Mouse (Mus musculus) brain, adult 2 months (tissue): ENCODE data around the gene Fblim1.

Experiments
- DNase-seq: peaks from one replicate; pipeline ENCODE4 v3.0.0; 2011; ENCODE audit warnings: low read depth, low spot score

Fblim1 gene

DNA sequence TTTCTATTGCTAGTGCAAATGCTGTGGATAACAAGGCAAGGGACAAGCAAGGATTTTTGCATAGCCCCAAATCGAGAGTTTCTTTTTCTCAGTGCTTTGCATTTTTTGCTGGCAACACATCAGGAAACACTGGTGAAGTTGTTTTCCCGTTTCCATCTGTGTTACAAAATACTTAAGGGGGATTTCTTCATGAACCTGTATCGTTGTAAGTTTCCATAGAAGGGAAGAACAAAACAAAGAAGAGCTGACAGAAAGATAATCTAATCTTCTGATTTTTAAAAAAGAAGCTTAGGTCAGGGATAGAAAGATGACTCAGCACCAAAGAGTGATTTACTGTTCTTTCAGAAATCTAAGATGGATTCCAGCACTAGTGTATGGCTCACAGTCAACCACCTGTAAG is 65.1 kb downstream of the Fblim1 start:
- no peak for DNase-seq

DNA sequence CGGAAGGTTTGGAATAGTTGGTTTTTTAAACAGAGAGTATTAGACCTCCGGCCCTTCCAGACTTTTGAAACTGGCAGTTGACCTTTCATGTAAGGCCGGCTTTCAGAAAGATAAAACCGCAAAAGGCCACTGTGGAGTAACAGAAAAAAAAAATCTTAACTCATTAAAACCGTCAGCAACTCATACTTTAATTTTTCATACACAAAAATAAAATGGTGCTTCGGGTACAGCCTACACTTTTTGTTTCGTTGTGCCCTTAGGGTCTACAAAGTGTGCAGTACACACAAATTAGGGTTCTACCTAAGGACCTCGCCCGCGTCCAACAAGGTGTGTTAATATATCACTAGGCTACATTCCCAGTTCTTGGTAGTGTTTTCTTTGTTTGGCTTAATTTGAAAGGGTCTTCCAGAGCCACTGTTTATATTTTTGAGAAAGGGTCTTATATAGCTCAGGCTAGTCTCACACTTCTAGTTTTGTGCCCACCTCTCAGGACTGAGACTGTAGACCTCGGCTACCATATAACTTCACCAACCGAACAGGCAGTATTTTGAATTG is 66.6 kb downstream of the Fblim1 start:
- DNase-seq: no peak

DNA sequence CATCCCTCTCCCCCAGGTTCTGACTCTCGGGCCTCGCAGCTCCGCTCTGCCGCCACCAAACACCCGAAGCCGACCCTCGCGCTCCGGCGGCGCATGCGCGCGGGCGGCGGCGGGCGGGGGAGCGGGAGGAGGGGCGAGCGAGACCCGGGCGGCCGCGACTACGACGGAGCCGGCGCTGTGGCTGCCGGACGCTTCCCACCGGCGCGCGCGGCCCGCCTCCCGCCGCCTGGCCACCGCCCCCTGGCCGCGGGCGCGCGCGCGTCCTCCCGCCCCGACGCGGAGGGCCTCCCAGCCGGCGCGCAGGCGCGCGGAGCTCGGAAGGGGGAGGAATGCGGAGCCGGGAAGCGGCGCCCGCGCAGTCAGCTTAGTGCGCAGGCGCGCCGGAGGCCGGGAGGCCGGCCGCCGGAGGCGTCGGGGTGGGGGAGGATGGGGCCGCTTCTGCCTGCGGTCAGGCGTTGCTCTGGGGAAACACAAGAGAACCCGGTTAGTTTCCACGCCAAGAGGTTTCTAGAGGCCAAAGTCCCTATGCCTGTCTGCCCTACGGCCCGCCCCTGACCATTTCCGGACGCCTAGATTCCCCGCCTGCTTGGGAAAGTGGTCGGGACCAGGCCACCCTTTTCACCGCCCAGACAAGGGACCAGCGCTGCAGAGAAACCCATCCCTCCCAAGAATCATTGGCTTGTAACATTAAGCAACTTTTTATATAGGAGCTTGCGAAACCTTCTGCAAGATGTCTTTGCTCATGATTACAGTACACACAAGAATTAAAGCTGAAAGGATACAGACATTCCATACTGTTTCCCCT is 67.3 kb downstream of the Fblim1 start, which contains the start of gene Spen:
Spen (minus strand) TSS at position 190 of the 805 bp plus-strand sequence.
- peak; percentile 97 for DNase-seq

DNA sequence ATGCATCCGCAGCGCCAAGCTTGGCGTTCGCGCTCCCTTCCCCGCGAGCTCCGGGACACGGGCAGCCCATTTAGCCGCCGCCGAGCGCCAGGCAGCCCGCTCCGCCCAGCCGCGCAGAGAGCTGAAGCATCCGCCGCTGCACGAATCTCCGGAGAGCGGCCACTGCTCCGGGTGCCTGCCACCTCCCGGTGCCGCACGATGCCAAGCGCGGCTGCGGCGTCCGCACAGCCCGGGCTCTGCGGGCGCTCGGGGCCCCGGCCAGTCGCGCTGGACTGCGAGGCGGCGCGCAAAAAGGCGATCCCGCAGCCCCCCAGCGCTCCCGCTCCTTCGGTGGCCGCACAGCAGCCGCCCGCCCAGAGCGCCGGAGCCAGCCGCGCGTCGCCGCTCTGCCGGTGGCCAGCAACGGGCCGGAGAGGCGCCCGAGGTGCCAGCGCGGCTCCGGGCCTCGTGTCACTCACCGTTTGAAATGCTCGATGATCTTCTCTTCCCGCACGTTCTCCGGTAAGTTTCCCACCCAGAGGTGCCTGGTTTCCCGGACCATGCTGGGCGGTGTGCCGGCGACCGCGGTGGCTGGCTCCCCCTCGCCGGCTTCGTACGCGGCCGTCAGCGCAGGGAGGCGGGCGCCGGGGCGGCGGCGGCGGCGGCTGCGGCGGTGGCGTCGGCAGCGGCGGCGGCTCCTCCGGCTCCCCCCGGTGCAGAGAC is 68.0 kb downstream of the Fblim1 start:
- peak; percentile 56 for DNase-seq

DNA sequence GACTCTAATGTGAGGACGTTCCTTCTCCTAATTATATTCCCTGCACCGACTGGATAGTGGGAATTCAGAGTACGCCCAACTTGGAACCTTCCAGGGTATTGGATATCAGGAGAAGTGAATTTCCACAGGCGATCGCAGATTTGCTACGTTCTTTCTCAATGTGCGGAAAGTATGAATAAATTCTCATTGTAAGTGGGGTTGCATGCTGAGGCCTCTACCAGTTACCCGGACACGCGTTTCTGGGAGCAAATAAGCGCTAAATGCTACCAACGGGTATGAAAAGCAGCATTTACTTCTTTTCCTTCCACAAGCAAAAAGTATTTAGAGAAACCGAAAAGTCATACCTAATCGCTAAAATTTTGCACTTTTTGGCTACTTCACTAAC is 68.7 kb downstream of the Fblim1 start:
- no peak for DNase-seq

DNA sequence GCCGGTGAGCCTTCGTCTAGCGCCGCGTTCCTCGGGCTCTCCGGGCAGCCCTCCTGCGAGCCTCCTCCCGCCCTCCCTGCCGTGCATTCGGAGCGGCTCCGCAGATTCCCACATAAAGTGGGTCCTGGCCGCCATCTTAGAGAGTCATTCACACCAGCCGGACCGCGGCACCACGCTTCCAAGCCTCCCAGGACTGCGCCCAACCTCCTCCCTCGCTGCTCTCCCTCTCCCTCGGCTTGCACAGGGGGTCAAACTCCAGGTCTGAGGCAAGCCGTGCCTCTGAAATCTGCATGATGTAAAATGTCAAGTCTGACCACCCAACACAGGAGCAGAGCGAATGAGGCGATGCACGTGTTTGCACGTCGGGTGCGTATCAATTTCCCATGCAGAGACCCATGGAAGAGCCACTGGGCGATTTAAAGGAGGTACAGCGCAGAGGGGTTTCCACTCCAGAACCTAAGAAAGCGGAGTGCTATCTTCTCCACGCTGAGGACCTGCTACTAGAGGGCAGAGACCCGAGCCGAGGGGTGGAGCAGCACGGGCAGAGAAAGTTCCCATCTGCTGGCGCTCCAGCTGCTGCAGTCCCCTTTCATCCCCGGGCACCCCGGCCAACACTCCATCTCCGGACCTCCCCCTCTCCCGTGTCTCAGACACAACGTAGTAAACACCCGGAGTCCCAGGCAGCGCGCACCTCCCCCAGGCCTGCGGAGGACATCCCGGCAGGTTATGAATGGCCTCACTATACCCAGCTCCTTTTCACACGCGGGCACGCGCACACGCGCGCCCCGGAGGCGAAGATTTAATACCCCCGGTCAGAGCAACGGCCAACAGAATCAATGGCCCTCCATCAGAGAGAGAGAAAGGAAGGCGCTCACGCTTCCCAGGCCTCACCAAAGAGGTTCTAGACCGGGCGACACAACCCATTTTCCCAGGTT is 69.3 kb downstream of the Fblim1 start:
- peak; percentile 82 for DNase-seq

DNA sequence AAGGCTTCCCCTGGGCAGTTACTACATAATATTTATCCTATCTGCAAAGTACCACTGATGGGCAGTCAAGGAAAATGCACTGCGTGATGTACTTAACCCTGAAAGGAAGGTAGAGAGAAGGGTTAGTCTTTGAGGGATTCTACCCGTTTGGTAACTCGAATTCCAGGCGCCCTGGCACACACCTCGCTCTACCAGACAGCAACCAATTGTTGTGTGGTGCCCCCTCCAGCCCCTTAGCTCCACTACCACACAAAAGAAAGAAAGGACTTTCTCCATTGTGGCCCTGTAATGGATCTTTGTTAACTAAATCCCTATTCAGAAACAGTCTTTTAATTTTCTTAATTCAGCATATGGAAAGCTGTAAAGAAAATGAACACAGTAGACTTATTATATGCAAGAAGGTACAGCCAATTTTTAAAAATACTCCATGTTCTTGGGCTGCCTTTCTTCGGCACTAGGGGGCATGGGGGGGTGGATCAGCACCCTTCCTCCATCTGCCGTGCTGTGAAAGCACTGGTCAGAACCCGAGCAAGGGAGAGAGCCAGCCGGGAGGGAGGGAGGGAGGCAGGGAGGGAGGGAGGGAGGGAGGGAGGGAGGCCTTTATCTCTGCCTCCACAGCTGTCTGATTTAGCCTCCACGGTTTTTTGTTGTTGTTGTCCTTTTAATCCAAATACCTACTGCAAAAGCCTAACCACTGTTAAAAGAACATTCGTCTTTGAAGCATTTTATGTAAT is 70.8 kb downstream of the Fblim1 start:
- peak; percentile 92 for DNase-seq

DNA sequence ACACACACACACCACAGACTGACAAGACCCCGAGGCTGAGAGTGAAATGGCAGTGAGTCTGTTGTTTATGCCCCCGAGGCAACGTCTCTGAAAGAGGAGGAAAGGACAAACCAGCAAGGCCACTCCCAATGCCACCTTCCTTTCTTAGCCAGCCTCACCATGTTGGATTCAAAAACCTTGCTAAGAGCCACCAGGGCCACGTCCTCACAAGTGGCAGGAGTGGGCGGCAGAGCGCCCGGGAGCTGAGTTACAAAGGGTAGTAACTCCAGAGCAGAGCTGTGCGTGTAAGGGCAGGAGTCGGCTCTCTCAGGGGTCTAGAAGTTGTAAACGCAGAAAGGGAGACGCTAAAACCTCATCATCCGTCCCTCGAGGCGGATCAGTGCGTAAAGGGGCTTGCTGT is 74.9 kb downstream of the Fblim1 start:
- no peak for DNase-seq

DNA sequence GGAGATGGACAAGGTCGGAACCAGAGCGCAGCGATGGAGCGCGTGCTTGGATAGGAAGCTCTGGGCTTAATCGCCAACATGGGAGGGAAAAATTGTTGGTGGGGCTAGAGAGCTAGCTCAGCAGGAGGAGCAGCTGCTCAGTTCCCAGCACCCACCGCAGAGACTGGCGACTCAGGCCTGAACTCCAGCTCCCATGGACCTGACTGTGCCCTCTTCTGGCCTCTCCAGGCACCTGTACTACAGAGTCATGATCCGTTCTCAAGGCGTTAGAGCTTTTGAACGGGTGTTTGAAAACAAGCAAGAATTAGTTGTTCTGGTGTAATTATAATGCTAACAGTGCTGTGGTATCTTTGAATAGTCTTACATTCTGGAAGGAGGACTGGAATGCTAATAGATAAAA is 77.0 kb downstream of the Fblim1 start:
- no peak for DNase-seq

DNA sequence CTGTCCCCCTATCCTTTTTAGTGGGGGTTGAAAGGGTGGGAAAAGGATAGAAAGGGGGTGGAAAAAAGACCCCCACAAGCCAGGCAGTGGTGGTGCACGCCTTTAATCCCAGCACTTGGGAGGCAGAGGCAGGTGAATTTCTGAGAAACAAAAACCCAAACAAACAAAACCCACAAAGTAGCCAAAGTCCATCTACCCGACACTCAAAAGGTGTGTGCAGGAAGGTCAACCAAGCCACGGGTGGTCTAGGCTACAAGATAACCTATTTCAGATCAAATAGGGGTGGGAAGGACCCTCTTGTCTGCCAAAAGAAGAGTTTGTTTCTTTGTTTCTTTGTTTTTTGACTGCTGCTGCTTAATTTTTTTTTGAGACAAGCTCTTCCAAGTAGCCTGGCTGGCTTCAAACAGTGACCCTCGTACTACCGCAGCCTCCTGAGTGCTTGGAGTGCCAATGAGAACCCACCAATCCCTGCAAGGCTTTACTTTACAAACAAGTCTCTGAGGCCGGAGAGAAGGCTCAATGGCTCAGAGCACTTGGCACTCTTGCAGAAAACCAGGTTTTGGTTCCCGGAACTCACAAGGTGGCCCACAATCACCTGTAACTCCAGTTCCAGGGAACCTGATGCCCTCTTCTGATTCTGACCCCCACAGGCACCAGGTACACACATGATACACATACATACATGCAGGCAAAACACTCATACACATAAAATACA is 78.8 kb downstream of the Fblim1 start:
- no peak for DNase-seq
